Mouse (Mus musculus) left cerebral cortex, postnatal 4 days (tissue): ENCODE data around the gene Necab3. TPM values are rescaled to one million over a fixed set of nuclear protein-coding genes. Genes with fewer than 3 reads are reported as not detected.

Experiments used
- DNase-seq: peaks from one replicate; pipeline ENCODE4 v3.0.0-alpha.2; 2022
- intact Hi-C: fragments of 180-260 bp; cut with DNase I; formaldehyde crosslinking; loops from one replicate; pipeline ENCODE4 v1.15.1; 2025
- total RNA-seq, 2 experiments: library from RNA; stranded (reverse); gene quantifications; 2 replicates each; pipeline ENCODE4 v1.2.3; 2021

Necab3 gene
- total RNA-seq, 2 experiments from 2014 or later, result 23.6 to 24.1 TPM

- intact Hi-C loops, result no loop called here
Observed at GRCm38 (mm10) chr2:154574271-154574670, 15.6 kb upstream of the Necab3 start.

GRCm38 (mm10) chr2:154572996-154573395 lies 14.3 kb upstream of the Necab3 start:
- DNase-seq, result peak; percentile 61
- intact Hi-C loops, result no loop called here

More at GRCm38 (mm10) chr2:154574271-154574670, 15.6 kb upstream of the Necab3 start:
- DNase-seq, result peak; percentile 75

- DNase-seq, result no peak
- intact Hi-C loops, result no loop called here
Observed at GRCm38 (mm10) chr2:154571976-154572375, 13.3 kb upstream of the Necab3 start.

GRCm38 (mm10) chr2:154571266-154571665 lies 12.6 kb upstream of the Necab3 start:
- intact Hi-C loops, result no loop called here
- DNase-seq, result no peak

GRCm38 (mm10) chr2:154570666-154571065 lies 12.0 kb upstream of the Necab3 start:
- no peak for DNase-seq
- intact Hi-C loops, result no loop called here

GRCm38 (mm10) chr2:154569836-154570286 lies 11.2 kb upstream of the Necab3 start, which contains the start of gene E2f1:
E2f1 (minus strand) TSS chr2:154569892.
- DNase-seq, result peak; percentile 98

GRCm38 (mm10) chr2:154569071-154569748 lies 10.5 kb upstream of the Necab3 start:
- intact Hi-C loops, result no loop called here

More at GRCm38 (mm10) chr2:154569836-154570286, 11.2 kb upstream of the Necab3 start, which contains the start of gene E2f1:
- intact Hi-C loops, result no loop called here

GRCm38 (mm10) chr2:154568329-154569070 lies 9.8 kb upstream of the Necab3 start:
- intact Hi-C loops, result no loop called here

More at GRCm38 (mm10) chr2:154569071-154569748, 10.5 kb upstream of the Necab3 start:
- DNase-seq, result peak; percentile 64

GRCm38 (mm10) chr2:154567766-154568165 lies 9.1 kb upstream of the Necab3 start:
- no peak for DNase-seq
- intact Hi-C loops, result no loop called here

More at GRCm38 (mm10) chr2:154568329-154569070, 9.8 kb upstream of the Necab3 start:
- peak; percentile 80 for DNase-seq

- intact Hi-C loops, result no loop called here
- no peak for DNase-seq
Observed at GRCm38 (mm10) chr2:154566641-154567040, 8.0 kb upstream of the Necab3 start.

GRCm38 (mm10) chr2:154565562-154565961 lies 6.9 kb upstream of the Necab3 start:
- peak; percentile 78 for DNase-seq
- intact Hi-C loops, result no loop called here

GRCm38 (mm10) chr2:154563612-154564170 lies 5.0 kb upstream of the Necab3 start:
- DNase-seq, result no peak
- intact Hi-C loops, result no loop called here

- DNase-seq, result peak; percentile 76
- intact Hi-C loops, result no loop called here
Observed at GRCm38 (mm10) chr2:154557184-154557832, 1.4 kb downstream of the Necab3 start.

- no peak for DNase-seq
- intact Hi-C loops, result no loop called here
Observed at GRCm38 (mm10) chr2:154555235-154555634, 3.5 kb downstream of the Necab3 start.

- intact Hi-C loops, result no loop called here
Observed at GRCm38 (mm10) chr2:154552424-154552907, 6.2 kb downstream of the Necab3 start.

GRCm38 (mm10) chr2:154551927-154552326 lies 6.8 kb downstream of the Necab3 start:
- intact Hi-C loops, result no loop called here
- no peak for DNase-seq

More at GRCm38 (mm10) chr2:154552424-154552907, 6.2 kb downstream of the Necab3 start:
- DNase-seq, result peak; percentile 98

- no peak for DNase-seq
- intact Hi-C loops, result no loop called here
Observed at GRCm38 (mm10) chr2:154551476-154551875, 7.2 kb downstream of the Necab3 start, which contains the start of gene Actl10. Actl10 (plus strand) TSS chr2:154551776.

GRCm38 (mm10) chr2:154550937-154551336 lies 7.8 kb downstream of the Necab3 start:
- no peak for DNase-seq
- intact Hi-C loops, result no loop called here

GRCm38 (mm10) chr2:154549886-154550189 lies 8.9 kb downstream of the Necab3 start:
- intact Hi-C loops, result no loop called here
- DNase-seq, result no peak

GRCm38 (mm10) chr2:154549127-154549885 lies 9.4 kb downstream of the Necab3 start:
- peak; percentile 80 for DNase-seq
- intact Hi-C loops, result no loop called here
